Mouse (Mus musculus) embryo, embryonic 10.5 days (tissue): ENCODE measurements at regions not wholly inside any gene's neighbourhood (a gene's known extent, or its start where the extent isn't known, plus 50 kb on each side); places are given as distances from the start of the nearest gene placed in this dataset.
"Not testable (repeated sequence)": the region's sequence is repeated elsewhere in the genome, so short reads cannot be mapped to it uniquely, and the experiment has no call there.

ENCODE experiments used
- DNase-seq: peaks from one replicate; pipeline ENCODE4 v3.0.0-alpha.2; 2015; ENCODE audit warnings: low spot score

- no peak for DNase-seq
These were observed 52.2 kb downstream of the Rhob start for GRCm38 (mm10) chr12:8447612-8448011.

GRCm38 (mm10) chr12:8447025-8447424 is 52.8 kb downstream of the Rhob start:
- peak; percentile 66 for DNase-seq

- DNase-seq = no peak
These were observed 54.6 kb downstream of the Rhob start for GRCm38 (mm10) chr12:8444975-8445853.

GRCm38 (mm10) chr12:8443917-8444453 is 55.8 kb downstream of the Rhob start:
- no peak for DNase-seq

- DNase-seq = no peak
These were observed 56.6 kb downstream of the Rhob start for GRCm38 (mm10) chr12:8443253-8443661.

GRCm38 (mm10) chr12:8441275-8441674 is 58.5 kb downstream of the Rhob start:
- no peak for DNase-seq

- no peak for DNase-seq
These were observed 59.4 kb downstream of the Rhob start for GRCm38 (mm10) chr12:8440373-8440772.

GRCm38 (mm10) chr12:8439957-8440356 is 59.9 kb downstream of the Rhob start:
- no peak for DNase-seq

GRCm38 (mm10) chr12:8439486-8439885 is 60.3 kb downstream of the Rhob start:
- no peak for DNase-seq

GRCm38 (mm10) chr12:8438638-8439037 is 61.2 kb downstream of the Rhob start:
- no peak for DNase-seq

GRCm38 (mm10) chr12:8436976-8437580 is 62.7 kb downstream of the Rhob start:
- DNase-seq = no peak

- DNase-seq = no peak
These were observed 63.3 kb downstream of the Rhob start for GRCm38 (mm10) chr12:8436553-8436952.

GRCm38 (mm10) chr12:8435651-8436348 is 64.0 kb downstream of the Rhob start:
- not testable (repeated sequence) for DNase-seq

GRCm38 (mm10) chr12:8428228-8428990 is 71.4 kb downstream of the Rhob start:
- DNase-seq = no peak

- no peak for DNase-seq
These were observed 75.3 kb downstream of the Rhob start for GRCm38 (mm10) chr12:8424515-8424914.

GRCm38 (mm10) chr12:8422676-8423075 is 77.1 kb downstream of the Rhob start:
- DNase-seq = no peak

- no peak for DNase-seq
These were observed 78.6 kb downstream of the Rhob start for GRCm38 (mm10) chr12:8421271-8421567.

GRCm38 (mm10) chr12:8420511-8421270 is 79.1 kb downstream of the Rhob start:
- DNase-seq = no peak

GRCm38 (mm10) chr12:8418890-8419289 is 80.9 kb downstream of the Rhob start:
- DNase-seq = no peak

GRCm38 (mm10) chr12:8417127-8417790 is 82.5 kb downstream of the Rhob start:
- DNase-seq = no peak

GRCm38 (mm10) chr12:8412125-8412524 is 87.7 kb downstream of the Rhob start:
- no peak for DNase-seq
